Mouse (Mus musculus): ENCODE data around the gene Gnat2. TPM values are rescaled to one million over a fixed set of nuclear protein-coding genes. Genes with fewer than 3 reads are reported as not detected.

The Gnat2 gene
- total RNA-seq (2021), result under 1 TPM in 1 of 2 experiments, not detected in 1; 0.44 TPM

GRCm38 (mm10) chr3:108092536-108093115, at the start of gene Gnat2:
Gene Gnat2, plus strand, starts transcription at chr3:108092789.
- no peak for DNase-seq
- intact Hi-C loops (cut with DNase I), result no loop called here

- intact Hi-C loops (cut with DNase I), result no loop called here
- DNase-seq, result peak; percentile 80
Observed at GRCm38 (mm10) chr3:108044394-108045140, 48.0 kb upstream of the Gnat2 start, which contains the start of gene Gstm4. Gene Gstm4, minus strand, starts transcription at chr3:108044894.

DNA sequence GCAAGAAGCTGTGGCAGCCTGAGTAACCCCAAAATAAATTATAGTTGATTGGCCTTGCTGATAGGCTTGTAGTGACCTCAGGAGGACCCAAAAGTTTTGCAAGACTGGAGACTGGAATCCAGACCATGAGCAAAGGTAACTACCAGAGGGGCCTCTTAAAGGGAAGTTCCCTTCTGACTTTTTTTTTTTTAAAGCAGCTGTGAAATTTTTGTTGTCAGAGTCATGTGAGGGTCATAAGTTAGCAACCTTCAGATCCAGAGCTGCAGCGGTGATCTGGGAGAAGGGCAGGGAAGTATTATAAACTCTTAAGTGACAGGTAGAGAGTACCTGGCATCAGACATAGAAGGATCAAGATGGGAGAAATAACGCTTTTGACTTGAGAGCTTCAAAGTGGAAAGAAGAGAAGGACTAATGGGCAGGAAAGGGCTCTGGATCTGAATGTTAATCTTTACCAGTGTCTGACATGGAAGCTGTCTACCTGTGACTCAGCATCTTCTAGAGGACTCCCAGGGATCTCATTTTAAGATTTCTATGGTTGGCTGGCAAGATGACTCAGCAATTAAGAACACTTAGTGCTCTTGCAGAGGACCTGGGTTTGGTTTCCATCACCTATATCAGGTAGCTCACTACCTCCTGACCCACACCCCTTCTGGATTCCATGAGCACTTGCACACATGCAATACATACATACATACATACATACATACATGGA, 45.5 kb upstream of the Gnat2 start:
- DNase-seq, result no peak
- intact Hi-C loops (cut with DNase I), result no loop called here

GRCm38 (mm10) chr3:108048306-108048705, 44.3 kb upstream of the Gnat2 start:
- no peak for DNase-seq
- intact Hi-C loops (cut with DNase I), result no loop called here

GRCm38 (mm10) chr3:108050493-108050892, 42.1 kb upstream of the Gnat2 start:
- no peak for DNase-seq
- intact Hi-C loops (cut with DNase I), result no loop called here

- intact Hi-C loops (cut with DNase I), result loop anchor here (2.0 to 5.0 kb wide), 2 partner anchors 195 to 364 kb away; partner anchors contain the start of gene Ahcyl1
- DNase-seq, result peak; percentile 31
Observed at GRCm38 (mm10) chr3:108061420-108061819, 31.2 kb upstream of the Gnat2 start.

DNA sequence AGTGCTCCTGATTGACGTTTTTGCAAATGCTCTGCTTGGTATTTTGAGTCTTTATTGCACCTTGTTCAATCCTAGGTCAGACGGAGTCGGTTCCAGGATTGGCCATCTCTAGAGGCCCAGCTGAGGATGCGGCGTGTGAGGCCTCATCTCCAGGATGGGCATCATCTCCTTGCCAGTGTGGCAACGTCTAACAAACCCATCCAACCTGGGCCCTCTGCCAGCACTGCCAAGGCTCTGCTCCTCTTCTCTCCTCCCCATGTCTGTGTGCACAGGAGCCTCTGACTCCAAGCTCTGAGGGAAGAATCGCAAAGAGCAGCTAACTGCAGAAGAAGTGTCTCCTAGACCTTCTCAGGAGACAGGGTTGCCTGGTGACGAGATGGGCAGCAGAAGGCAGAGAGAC, 29.9 kb upstream of the Gnat2 start:
- intact Hi-C loops (cut with DNase I), result loop anchor here (5.0 kb wide), 1 partner anchor 365 kb away; the partner anchor contains the start of gene Ahcyl1
- no peak for DNase-seq

DNA sequence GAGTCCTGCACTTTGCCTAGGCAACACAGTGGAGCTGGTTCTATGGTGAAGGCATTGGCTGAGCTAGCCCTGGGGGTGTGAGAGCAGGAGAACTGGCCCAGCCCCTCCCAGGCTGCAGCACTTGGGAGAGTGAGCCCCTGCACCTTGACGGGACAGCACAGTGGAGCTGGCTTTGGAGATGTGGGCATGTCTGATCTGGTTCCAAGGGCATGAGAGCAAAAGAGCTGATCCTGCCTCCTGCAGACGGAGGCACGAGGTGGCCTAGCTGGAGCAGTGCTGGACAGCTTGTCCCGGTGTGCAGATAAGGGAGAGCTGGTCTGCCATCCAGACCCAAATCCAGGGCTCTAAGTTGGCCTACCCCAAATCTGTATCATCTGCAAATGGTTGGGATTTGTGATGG, 27.9 kb upstream of the Gnat2 start:
- intact Hi-C loops (cut with DNase I), result loop anchor here (5.0 kb wide), 1 partner anchor 367 kb away; the partner anchor contains the start of gene Ahcyl1
- no peak for DNase-seq

DNA sequence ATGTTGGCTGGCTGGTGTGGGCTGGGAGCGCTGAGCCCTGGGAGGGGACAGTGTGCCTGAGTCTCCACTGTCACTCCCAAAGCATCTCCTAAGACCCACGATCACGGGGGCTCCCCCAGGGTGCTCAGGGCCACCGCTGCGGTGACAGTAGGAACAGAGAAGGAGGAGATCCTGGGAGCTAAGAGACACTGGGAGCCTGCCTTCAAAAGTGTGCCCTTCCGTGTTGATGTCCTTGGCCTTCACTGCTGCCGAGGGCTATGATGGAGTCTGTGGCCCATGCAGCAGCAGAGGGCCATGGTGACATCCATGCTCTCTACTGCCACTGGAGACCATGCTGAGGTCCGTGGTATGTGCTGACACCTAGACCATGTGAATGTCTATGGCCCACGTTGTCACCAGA, 27.0 kb upstream of the Gnat2 start:
- DNase-seq, result no peak
- intact Hi-C loops (cut with DNase I), result no loop called here

DNA sequence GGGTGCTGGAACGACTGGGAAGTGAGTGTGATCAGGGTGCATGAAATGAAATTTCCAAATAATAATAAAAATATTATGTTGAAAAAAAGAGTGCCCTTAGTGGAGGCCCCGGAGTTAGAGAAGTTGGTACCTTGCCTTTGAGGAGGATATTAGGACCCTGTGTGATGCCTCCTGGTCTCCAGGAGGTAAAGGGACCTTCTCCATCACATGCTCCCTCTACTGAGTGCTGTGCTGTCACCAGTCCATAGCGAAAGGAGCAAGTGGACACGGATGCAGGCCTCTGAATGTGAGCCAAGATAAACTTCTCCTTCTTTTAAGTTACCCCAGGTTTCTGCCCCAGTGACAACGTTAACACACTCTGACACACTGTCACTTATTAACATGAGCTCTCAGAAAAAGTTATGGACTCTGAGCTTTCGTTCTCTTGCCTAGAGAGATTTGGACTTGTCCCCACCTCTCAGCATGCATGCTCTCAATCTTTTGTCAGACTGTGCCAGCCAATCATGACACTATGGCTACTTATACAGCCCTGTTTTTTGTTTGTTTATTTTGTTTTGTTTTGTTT, 25.1 kb upstream of the Gnat2 start:
- no peak for DNase-seq
- intact Hi-C loops (cut with DNase I), result no loop called here

DNA sequence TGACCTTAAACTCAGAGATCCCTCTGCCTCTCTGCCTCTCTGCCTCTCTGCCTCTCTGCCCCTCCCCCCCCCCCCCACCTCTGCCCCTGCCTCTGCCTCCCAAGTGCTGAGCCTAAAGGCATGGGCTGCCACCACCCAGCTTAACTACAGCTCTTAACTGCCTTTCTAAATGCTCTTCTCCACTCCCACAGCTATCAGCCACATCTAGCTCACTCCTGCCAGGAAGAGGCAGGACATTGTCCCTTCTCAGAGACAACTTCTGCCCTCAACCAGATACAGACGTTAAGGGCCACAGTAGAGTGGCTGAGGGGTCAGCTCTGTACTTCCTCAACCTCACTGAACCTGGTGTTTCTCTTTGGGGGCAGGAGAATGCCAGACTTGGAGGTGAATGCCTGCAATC, 23.8 kb upstream of the Gnat2 start:
- intact Hi-C loops (cut with DNase I), result no loop called here
- no peak for DNase-seq

DNA sequence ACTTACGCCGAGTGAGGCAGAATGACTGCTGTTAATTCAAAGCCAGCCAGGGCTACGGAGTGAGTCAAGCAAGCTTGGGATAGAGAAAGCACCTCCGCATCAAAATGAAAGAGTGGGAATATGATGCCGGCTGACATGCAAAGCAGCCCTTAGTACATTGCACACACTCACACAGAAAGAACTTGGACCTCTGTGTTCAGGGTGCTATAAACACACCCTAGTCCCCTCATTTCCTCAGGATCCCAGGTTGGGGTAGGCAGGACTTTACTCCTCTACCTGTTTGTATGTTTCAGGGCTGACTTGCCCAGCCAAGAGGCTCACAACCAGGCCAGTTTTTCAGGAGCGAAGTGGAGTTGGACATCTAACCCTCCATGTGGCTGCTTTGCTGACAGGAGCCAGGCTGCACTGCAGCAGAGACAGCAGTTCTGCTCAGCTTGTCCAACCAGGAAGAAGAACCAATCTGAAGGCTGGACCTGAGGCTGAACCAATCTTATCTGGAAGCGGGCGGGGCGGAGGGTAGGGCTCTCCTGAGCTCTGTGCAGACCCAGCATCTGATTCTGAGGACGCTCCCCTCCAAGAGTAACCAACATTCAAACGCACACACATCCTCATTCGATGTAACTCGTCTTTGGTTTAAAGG, 23.2 kb upstream of the Gnat2 start:
- intact Hi-C loops (cut with DNase I), result no loop called here
- DNase-seq, result no peak

GRCm38 (mm10) chr3:108070295-108071293, 22.0 kb upstream of the Gnat2 start:
- intact Hi-C loops (cut with DNase I), result loop anchor here (5.0 kb wide), 1 partner anchor 77 kb away; the partner anchor contains the start of gene Gnai3
- peak; percentile 58 for DNase-seq

DNA sequence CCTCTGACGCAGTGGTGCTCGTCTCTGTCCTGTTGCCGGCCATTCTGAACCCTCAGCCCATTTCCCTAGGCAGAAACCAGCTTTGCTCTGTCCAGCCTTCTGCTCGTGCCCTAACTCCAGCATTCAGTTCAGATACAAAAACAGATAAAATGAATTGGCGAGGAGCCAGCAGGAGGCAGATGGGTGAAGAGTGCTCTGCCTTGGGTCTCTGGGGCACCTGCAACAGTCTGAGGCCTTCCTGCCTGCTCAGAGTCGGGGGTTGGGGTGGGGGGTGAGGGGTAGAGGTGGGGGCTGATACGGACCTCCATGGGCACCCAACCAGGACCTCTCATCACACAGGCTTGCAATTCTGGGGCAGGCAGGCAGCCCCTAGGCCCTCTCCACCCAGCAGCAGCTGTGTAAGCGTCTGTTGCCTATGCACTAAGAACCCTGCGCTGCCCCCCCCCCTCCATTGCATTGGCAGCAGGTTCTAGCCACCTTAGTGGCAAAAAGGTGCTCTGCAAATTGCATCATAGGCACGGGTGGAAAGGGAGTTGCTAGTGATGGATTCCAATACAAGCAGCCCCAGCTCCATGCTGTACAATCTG, 19.5 kb upstream of the Gnat2 start:
- intact Hi-C loops (cut with DNase I), result loop anchor here (5.0 kb wide), 1 partner anchor 74 kb away; the partner anchor contains the start of gene Gnai3
- DNase-seq, result peak; percentile 49

DNA sequence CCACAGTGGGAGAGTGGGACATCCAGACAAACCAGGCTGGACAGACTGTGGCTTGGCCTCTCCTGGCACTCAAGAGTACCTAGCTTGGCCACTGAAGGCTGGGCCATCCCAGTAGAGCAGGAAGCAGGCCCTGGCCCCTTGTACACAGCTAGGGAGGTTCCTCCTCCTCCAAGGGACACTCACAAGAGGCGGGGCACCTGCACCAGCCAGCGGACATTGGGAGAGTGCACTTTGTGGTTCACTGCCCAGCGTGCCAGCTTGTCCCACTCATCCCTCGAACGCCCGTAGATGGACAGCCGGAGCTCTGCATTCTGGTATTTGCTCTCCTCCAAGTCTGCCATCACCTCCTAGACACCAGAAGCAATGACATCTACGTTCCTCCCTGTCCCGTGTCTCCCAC, 15.8 kb upstream of the Gnat2 start:
- intact Hi-C loops (cut with DNase I), result no loop called here
- no peak for DNase-seq

DNA sequence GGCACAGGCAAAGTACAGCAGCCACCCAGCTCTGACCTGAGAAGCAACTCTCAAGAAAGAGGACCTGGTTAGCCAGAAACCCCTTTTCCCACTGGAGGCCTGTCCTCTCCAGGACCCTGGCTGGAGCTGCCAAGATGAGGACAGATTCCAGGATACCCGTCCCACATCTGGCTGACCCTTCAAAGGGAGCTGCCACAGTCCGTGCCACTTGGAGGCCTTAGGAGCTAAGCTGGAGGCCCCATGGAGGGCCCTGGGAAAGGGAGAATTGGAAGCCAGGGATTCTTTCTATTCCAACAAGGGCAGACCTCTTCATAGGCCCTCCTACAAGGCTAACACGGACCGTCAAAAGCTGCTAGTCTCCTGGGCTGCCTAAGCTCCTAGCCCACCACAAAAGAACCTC, 10.9 kb upstream of the Gnat2 start:
- intact Hi-C loops (cut with DNase I), result no loop called here
- DNase-seq, result no peak

DNA sequence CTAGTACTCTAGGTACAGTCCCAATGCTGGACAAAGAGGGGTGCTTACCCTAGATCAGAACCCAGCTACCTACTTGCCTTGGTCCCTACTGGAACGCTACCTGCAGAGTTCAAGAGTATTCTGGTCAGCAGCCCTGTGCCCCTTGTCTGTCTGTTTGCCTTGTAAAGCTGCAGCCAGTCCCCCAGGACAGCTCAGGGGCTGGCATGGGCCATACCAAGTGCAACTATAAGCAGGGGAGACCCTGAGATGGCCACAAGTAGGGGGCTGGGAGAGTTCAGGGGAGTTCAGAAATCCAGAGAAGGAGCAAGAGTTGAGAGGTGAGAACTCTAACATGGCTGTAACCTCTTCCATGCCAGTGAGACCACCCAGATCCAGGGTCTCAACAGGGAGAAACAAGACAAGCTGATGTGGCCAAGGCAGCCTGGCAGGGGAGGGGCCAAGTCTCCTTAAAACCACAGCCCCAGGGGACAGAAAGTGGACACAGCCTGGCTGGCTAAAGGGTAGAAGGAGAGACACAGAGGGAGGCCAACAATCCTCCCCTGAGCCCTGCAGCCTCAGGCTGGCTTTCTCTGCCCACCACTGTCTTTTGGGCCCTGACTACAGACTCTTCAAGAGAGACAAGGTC, 10.2 kb upstream of the Gnat2 start:
- peak; percentile 46 for DNase-seq
- intact Hi-C loops (cut with DNase I), result no loop called here

- intact Hi-C loops (cut with DNase I), result no loop called here
- DNase-seq, result no peak
Observed at GRCm38 (mm10) chr3:108083161-108083560, 9.4 kb upstream of the Gnat2 start.
